Comparison of ENCODE assay signal across 16 mouse cellular contexts in genomic region chr2:168660344-168660743, GRCm38 (mm10). TPM values are rescaled to one million over a fixed set of nuclear protein-coding genes. Genes with fewer than 3 reads are reported as not detected.
A peak's percentile ranks its signal among the peaks of the same experiment; 100 is the strongest.
DNase-seq lines count a peak whose midpoint lies in the region; ATAC-seq and TF ChIP-seq lines count a peak whose summit lies in the region.
"Had no signal": no experiment of that assay in that cellular context is flagged by ENCODE, and none has a peak within 500 bp of the region (broad histone marks: within the 10 kb centered on the region; RNA-seq: fewer than 3 reads in every experiment).

No protein-coding gene starts in this region.

- no peak overlapping the region for H3K4me3 ChIP-seq in kidney, postnatal 0 days (replicated peaks; ENCODE audit: low read depth, low read length)
- H3K4me3 ChIP-seq in kidney, embryonic 14.5 days (ENCODE audit: low read length), result no peak overlapping the region
- H3K4me3 ChIP-seq: embryonic facial prominence, embryonic 12.5 days; midbrain, embryonic 15.5 days had no signal

- H3K4me2 ChIP-seq in kidney, postnatal 0 days (ENCODE audit: low read length), result no peak overlapping the region
- H3K4me2 ChIP-seq in kidney, embryonic 14.5 days (replicated peaks; ENCODE audit: low read depth, low read length), result no peak overlapping the region
- H3K4me2 ChIP-seq: embryonic facial prominence, embryonic 12.5 days; midbrain, embryonic 15.5 days had no signal

- WGBS in kidney, postnatal 0 days, result 62% methylated on average over 5 of the region's 5 CpGs
- WGBS in kidney, embryonic 14.5 days, result 64% methylated on average over 5 of the region's 5 CpGs

- no peaks in the 10 kb centered on the region for H3K9me3 ChIP-seq in kidney, postnatal 0 days (replicated peaks; ENCODE audit: low read length)
- H3K9me3 ChIP-seq in kidney, embryonic 14.5 days (ENCODE audit: control insufficient read depth, low read length), result no peaks in the 10 kb centered on the region
- H3K9me3 ChIP-seq: embryonic facial prominence, embryonic 12.5 days; midbrain, embryonic 15.5 days had no signal

- no peak for DNase-seq in kidney, postnatal 0 days (ENCODE audit: low spot score)
- DNase-seq in kidney, postnatal 10 days, result no peak
- DNase-seq in thymus, postnatal 0 days (ENCODE audit: low spot score), result peak; percentile 24
- DNase-seq in thymus, postnatal 10 days (ENCODE audit: low spot score in 2 of 2), result no peak
- DNase-seq in brain, embryonic 14.5 days (ENCODE audit: low read depth), result no peak
- peak; percentile 63 for DNase-seq in thymus, postnatal 4 days
- no peak for DNase-seq in left cerebral cortex, postnatal 4 days
- DNase-seq: adrenal gland, postnatal 25 days; gastrocnemius, postnatal 36 days; heart, postnatal 10 days; right cerebral cortex, postnatal 14 days had no signal

- no peaks in the 10 kb centered on the region for H3K36me3 ChIP-seq in kidney, postnatal 0 days (ENCODE audit: insufficient read depth, low read length)
- H3K36me3 ChIP-seq in kidney, embryonic 14.5 days (ENCODE audit: control insufficient read depth, insufficient read depth, low read length), result no peaks in the 10 kb centered on the region

- H3K27ac ChIP-seq in kidney, postnatal 0 days, result no peak overlapping the region
- H3K27ac ChIP-seq in kidney, embryonic 14.5 days (ENCODE audit: low read depth, low read length), result no peak overlapping the region
- H3K27ac ChIP-seq: embryonic facial prominence, embryonic 12.5 days; midbrain, embryonic 15.5 days had no signal

- no peaks in the 10 kb centered on the region for H3K27me3 ChIP-seq in kidney, postnatal 0 days (ENCODE audit: insufficient read depth, low read length)
- no peaks in the 10 kb centered on the region for H3K27me3 ChIP-seq in kidney, embryonic 14.5 days (ENCODE audit: control insufficient read depth, insufficient read depth, low read length)
- H3K27me3 ChIP-seq: embryonic facial prominence, embryonic 12.5 days; midbrain, embryonic 15.5 days had no signal

- intact Hi-C loops in left cerebral cortex, postnatal 4 days (cut with DNase I), result no loop called here

- no peak for TF ChIP-seq POLR2A in brain, embryonic 14.5 days (IDR thresholded peaks at IDR 0.05; ENCODE audit: borderline replicate concordance, extremely low read depth, insufficient read depth, insufficient read length, poor library complexity, severe bottlenecking)

- TF ChIP-seq CTCF in kidney, postnatal 0 days (IDR thresholded peaks at IDR 0.05; ENCODE audit: low read depth), result peak; percentile 56
- TF ChIP-seq CTCF in brain, embryonic 14.5 days (IDR thresholded peaks at IDR 0.05; ENCODE audit: borderline replicate concordance, extremely low read depth, insufficient read depth, insufficient read length), result peak; percentile 57; the same call in 1 of the 2 replicates

- no peak overlapping the region for H3K9ac ChIP-seq in kidney, postnatal 0 days (ENCODE audit: low read depth, low read length)
- H3K9ac ChIP-seq in kidney, embryonic 14.5 days (ENCODE audit: low read depth, low read length), result no peak overlapping the region
- H3K9ac ChIP-seq: embryonic facial prominence, embryonic 12.5 days; midbrain, embryonic 15.5 days had no signal

- ATAC-seq in kidney, postnatal 0 days (replicated peaks; ENCODE audit: low FRiP score, low read depth), result no peak
- no peak for ATAC-seq in kidney, embryonic 14.5 days (ENCODE audit: low FRiP score, low TSS enrichment)
- ATAC-seq: forebrain, embryonic 14.5 days; inflammation-experienced regulatory T-cells, adult 6 months; midbrain, embryonic 15.5 days had no signal

- no peaks in the 10 kb centered on the region for H3K4me1 ChIP-seq in kidney, postnatal 0 days (replicated peaks; ENCODE audit: insufficient read depth, low read length)
- no peaks in the 10 kb centered on the region for H3K4me1 ChIP-seq in kidney, embryonic 14.5 days (ENCODE audit: control insufficient read depth, insufficient read depth, low read length)
- H3K4me1 ChIP-seq: embryonic facial prominence, embryonic 12.5 days; midbrain, embryonic 15.5 days had no signal

RNA-seq across cellular contexts. Expression of gene Nfatc2, which starts 58.9 kb away (rescaled TPM):
- polyA plus RNA-seq in kidney, postnatal 0 days (2015; fragmentation: Nextera tagmentation; extraction: Ambion mirVana), result 2.0 TPM in 2 replicates
- polyA plus RNA-seq in thymus, postnatal 0 days (2015; fragmentation: Nextera tagmentation; extraction: Ambion mirVana), result 3.1 and 4.0 TPM in 2 replicates
- polyA plus RNA-seq in brain, embryonic 14.5 days (2012; rRNA removed), result 2.7 and 4.2 TPM in 2 replicates
- total RNA-seq in left cerebral cortex, postnatal 4 days (2021), result 1 to 10 TPM; 6.0 to 6.2 TPM
- 1.7 and 2.7 TPM in 2 replicates for polyA plus RNA-seq in kidney, embryonic 14.5 days (2014; fragmentation: Nextera tagmentation; extraction: Ambion mirVana)

Comparison
In these comparisons a context has a peak if more than half of its experiments do, and no peak if none do; other contexts are left out.
1. DNase-seq: peak in thymus, postnatal 0 days (single experiment) and thymus, postnatal 4 days (single experiment); none in kidney, postnatal 0 days (single experiment), kidney, postnatal 10 days (single experiment), thymus, postnatal 10 days (0 of 2), brain, embryonic 14.5 days (single experiment) and left cerebral cortex, postnatal 4 days (single experiment).